Mouse (Mus musculus): ENCODE measurements around the gene Cavin3. TPM values are rescaled to one million over a fixed set of nuclear protein-coding genes. Genes with fewer than 3 reads are reported as not detected.
"Not testable (repeated sequence)": the region's sequence is repeated elsewhere in the genome, so short reads cannot be mapped to it uniquely, and the experiment has no call there.

The Cavin3 gene
- total RNA-seq, 1 experiment from 2014 or later: 0.59 TPM

DNA sequence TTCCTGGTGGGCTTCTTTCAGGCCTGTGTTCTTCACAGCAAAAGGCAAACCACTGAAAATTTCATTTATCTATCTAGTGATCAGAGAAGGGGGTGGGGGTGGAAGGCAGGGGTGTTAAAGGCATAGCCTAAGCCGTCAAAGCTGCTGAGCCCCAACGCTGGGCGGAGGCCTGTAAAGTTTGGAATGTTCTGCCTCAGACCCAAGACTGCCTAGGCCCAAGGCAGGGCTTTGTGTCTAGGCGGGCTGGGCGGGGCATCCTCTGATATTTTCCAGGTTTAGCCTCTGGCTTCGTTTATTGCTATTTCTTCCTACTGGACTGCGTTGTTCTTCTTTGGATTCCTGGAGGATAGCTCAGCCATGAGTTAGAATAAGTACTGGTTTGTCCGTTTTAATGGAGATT, 326 bp upstream of the Cavin3 start:
- ATAC-seq (replicated peaks; ENCODE audit: low read depth, poor library complexity, severe bottlenecking): 0 out of 2 replicates have a peak, but pooled peaks have one; percentile 10

DNA sequence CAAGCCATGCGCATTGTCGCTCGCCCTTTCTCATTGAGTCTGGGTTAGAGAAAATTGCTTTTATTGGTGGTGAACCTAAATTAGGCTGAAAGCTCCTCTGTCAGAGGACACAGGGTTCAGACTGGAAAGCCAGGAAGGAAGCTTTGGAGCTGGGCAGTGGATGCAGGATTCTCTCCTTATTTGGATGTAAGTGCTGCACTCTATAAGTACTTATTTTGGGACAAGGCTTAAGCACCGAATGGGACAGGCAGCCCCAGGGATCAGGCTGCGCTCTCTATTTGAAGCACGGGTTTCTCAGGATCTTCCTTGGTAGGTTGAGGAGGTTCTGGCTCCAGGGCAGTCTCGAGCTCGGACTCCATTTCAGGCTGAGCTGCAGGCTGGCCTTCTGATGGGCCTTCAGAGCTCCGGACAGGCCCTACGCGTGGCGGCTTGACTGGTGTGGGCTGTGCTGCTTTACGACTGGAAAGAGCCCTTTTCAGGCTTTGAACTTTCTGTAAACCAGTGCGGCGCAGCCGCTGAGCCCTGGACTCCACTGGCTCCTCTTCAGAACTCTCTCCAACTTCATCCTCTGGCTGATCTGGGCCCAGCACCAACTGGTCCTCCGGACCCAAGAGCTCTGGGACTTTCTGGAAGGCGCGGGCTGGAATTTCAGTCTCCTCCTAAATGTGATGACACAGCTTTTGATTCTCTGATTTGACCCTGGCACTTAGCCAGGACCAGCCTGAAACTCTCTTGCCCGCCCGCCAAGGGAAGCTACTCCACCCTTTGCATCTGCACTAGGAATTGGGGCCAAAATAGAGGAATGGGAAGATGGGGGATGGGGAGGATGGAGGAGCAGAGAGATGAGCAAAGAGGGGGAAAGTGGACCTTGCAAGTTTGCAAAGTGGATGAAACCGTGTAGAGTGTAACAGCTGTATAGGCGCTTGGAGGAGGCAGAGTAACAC, 1.3 kb downstream of the Cavin3 start:
- no peak for ATAC-seq (replicated peaks; ENCODE audit: low read depth, poor library complexity, severe bottlenecking)

DNA sequence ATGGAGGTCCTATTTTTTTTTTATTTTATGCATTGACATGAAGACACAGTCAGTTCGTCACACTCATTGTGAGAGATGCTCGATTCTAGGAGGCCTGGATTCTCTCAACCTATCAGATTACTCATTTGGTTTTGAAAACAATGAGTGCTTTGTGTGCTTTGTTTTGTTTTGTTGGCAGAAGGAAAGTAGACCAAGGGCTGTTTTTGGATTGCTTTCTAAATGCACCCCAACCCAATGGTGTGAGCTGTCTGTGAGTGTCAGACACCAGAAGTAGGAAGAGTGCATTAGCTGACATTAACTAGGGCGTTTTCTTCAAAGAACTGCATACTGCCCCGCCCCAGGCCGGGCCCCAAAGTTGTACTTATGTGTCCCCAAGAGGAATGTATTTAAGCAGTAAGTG, 2.0 kb downstream of the Cavin3 start:
- no peak for ATAC-seq (replicated peaks; ENCODE audit: low read depth, poor library complexity, severe bottlenecking)

DNA sequence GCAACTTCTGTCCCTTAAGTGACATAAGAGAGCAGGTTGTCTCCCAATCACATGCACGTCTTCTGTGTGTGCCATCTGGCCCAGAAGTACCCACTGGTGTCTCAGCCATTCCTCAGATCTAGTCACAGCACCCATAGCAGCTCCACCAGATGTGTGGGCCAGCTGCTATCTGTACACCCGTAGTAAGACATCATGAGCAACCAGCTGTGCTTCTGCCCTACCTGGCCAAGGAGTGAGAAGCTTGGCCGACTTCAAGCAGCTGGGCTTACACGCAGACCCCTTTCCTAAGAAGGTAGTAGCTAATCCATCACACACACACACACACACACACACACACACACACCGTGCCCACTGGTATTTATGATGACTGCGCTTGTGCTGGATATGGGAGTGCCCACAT, 2.9 kb downstream of the Cavin3 start:
- no peak for ATAC-seq (replicated peaks; ENCODE audit: low read depth, poor library complexity, severe bottlenecking)

DNA sequence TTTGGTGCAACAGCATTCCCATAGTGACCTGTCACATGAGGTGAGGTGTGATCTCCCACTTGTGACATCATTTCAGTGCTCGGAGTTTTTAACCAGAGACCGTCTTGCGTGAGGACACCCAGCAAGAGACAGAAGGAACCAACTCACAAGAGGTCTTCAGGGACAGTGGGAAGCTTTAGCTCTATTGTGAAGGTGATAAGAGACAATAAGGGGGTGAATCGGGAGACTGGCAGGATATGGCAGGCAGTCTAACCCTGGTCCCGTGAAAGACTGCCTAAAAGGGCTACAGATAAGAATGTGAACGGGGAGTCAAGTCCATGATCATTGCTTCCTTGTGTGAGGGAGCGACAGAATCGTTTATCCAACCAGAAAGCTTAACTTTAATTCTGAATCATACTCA, 3.8 kb downstream of the Cavin3 start:
- no peak for ATAC-seq (replicated peaks; ENCODE audit: low read depth, poor library complexity, severe bottlenecking)

DNA sequence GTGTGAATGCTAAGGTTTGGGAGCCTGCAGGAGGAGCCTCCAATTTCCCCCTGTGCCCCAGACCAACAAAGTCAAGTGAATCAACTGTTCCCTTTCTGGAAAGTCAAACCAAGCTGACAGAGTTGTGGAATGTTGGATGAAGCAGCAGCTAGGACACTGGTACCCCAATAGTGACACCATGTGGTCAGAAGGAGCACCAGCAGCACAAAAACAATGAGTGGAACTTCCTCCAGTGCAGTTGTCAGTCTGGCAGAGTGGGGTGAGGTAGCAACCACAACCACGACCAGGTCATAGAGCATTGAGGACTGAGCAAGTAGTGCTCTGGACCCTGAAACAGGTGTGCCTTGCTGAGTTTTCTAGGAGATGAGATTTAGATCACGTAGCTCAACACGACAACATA, 4.3 kb downstream of the Cavin3 start:
- ATAC-seq (replicated peaks; ENCODE audit: low read depth, poor library complexity, severe bottlenecking): peak; percentile 89

DNA sequence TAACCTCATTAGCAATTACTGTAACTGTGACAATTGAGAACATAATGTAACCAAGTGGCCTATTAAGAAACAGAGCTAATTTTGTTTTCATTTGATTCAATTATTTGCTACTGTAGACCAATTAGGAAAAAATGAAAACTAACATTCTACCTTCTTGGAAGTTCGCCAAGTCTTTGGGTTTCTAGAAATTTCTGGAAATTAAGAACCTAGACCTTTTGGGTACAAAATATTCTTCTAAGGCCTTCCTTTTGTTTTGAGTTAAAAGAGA, 4.7 kb downstream of the Cavin3 start:
- no peak for ATAC-seq (replicated peaks; ENCODE audit: low read depth, poor library complexity, severe bottlenecking)

DNA sequence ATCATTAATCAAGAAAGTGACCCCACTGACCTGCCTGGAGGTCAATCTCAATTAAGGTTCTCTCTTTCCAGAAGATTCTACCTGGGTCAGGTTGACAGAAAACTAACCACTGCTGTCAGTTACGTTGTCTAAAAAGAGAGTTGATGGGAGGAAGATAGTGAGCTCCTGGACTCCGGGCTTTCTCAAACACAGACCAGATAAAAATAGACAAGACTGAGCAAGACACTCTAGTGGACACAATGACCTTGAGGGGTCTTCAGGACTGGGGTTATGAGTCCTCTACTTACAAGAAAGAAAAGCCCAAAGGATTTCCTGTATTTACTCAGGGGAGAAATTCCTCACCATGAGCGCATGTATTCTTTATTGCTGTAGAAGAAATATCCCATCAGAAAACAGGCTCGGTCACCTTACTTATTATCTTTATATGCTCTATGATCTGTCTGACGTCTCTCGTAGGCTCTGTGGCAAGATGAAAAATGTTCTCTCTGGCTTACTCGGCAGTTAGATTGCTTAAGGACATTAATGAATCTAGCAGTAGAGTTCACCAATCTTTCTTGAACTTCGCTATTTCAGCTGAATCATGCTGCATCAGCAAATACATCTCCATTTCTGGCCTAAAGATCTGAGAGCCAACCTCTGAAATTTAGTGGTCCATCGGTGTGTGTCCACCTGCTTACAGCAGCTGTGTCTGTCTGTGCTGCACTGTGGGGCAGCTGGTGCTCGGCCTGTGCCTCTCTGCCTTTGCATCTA, 5.2 kb downstream of the Cavin3 start:
- ATAC-seq (replicated peaks; ENCODE audit: low read depth, poor library complexity, severe bottlenecking): no peak

DNA sequence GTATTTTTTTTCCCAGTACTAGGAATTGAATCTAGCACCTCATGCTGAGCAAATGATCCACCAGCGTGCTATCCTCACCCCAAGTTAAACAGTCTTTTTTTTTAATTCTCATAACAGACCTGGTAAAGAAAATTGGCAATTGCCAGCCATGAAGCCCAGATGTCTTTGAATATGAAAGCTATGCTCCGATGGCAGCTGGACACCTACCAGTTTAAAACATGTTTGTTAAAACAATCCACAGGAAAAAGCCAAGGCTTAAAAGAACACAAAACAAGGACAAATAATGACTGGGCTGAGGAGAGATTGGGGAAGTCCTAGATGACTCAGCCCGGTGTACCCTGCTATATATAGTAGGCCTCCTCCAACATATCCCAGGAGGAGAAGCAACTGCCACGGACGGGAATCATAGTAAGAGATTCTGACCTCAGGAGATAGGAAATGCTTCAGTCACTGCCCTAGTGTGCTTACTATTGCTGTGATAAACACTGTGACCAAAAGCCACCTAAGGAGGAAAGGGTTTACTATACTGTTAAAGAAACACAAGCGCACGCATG, 6.6 kb downstream of the Cavin3 start:
- 0 out of 2 replicates have a peak, but pooled peaks have one; percentile 20 for ATAC-seq (replicated peaks; ENCODE audit: low read depth, poor library complexity, severe bottlenecking)

DNA sequence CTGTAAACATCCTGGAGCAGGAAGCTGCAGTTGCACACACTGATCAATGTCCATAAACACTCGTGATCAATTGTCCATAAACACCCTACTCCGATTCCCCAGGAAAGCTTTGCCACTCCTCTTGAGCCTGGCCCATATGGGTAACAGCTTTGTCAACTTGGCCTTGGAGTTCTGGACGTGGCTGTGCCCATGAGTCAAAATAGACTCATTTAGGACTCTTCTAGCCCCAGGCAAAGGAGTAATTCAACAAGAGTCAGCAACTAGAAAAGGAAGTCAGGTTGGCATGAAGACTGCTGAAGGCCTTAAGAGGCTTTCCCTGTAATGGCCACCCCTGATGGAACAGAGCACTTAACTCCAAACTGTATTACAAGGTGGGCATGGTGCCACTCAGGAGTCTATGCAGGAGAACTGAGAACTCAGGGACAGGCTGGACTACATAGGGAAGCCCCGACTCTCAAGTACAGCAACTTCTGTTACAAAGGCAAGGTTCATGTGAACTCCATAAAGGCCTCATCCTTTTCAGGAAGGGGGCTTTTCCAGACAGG, 7.3 kb downstream of the Cavin3 start:
- no peak for ATAC-seq (replicated peaks; ENCODE audit: low read depth, poor library complexity, severe bottlenecking)

DNA sequence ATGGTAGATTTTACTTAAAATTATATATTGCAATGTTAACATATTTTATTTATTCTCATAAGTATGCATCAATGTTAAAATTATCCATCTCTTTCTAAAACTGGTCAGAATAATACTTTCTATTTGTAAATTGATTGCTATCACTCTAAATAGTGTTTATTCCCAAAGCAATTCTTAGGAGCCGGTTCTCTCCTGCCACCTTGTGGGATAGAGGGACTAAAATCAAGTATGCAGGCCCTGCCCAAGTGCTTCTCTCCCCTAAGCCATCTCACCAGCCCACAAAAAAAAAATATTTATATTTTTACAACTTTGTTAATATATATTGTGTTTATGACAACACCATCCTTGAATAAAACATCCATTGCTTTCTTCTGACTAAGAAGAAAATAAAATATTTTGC, 9.5 kb downstream of the Cavin3 start:
- ATAC-seq (replicated peaks; ENCODE audit: low read depth, poor library complexity, severe bottlenecking): no peak

DNA sequence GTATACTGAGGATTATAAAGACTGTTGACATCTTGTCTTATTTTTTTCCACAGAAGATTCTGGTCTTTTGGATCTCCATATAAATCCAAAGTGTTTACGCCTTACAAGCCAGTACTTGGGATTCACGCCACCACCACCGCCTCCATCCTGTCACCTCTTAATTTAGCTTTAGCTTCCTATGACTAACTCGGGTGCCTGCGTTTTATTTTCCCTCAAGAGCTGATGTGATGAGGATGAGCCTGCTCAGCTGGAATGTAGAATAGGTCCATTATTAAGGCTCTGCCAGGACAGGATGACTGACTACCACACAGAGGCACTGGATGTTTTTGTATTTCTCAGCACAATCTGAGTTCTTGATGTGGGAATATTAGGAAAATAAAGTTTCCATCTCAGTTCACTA, 16.6 kb downstream of the Cavin3 start:
- ATAC-seq (replicated peaks; ENCODE audit: low read depth, poor library complexity, severe bottlenecking): not testable (repeated sequence)

DNA sequence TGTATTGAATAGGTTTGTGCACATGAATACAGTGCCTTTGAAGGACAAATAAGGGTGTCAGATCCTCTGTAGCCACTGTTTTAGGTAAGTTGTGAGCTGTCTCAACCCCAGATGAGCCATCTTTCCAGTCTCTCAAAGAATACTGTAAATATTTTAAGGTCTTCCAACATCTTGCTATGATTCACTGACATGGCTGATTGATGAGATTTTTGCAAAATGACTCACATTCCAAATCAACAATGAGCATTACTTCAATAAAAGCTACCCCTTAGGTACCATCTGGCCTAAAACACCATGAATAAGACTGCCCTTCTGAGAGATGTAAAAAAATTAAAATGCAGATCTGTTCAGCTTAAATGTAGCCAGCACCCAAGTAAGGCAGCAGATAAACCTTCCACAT, 23.6 kb downstream of the Cavin3 start:
- no peak for ATAC-seq (replicated peaks; ENCODE audit: low read depth, poor library complexity, severe bottlenecking)

DNA sequence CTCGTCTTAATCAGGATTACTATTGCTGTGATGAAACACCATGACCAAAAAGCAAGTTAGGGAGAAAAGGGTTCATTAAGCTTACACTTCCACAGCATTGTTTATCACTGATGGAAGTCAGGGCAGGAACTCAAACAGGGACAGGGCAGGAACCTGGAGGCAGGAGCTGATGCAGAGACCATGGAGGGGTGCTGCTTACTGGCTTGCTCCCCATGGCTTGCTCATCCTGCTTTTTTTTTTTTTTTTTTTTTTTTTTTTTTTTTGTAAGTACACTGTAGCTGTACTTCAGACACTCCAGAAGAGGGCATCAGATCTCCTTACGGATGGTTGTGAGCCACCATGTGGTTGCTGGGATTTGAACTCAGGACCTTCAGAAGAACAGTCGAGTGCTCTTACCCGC, 28.8 kb downstream of the Cavin3 start:
- not testable (repeated sequence) for ATAC-seq (replicated peaks; ENCODE audit: low read depth, poor library complexity, severe bottlenecking)

DNA sequence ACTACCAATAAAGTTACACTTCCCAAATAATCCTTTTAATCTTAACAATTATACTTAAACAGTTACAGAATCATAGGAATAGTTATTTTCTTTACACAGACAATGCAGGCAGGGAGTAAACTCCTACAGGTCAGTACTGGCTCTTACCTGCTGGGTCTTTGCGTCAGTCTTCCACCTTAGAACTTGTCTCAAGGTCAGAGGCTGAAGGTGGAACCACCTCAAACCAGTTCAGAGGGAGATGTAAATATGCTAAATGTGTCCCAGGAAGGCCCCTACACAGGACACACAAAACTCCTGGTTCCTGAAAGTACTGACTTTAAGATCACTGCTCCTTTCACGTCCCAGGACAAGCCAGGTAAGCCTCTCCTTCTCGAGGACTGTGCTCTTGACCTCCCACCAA, 37.0 kb downstream of the Cavin3 start:
- ATAC-seq (replicated peaks; ENCODE audit: low read depth, poor library complexity, severe bottlenecking): no peak

DNA sequence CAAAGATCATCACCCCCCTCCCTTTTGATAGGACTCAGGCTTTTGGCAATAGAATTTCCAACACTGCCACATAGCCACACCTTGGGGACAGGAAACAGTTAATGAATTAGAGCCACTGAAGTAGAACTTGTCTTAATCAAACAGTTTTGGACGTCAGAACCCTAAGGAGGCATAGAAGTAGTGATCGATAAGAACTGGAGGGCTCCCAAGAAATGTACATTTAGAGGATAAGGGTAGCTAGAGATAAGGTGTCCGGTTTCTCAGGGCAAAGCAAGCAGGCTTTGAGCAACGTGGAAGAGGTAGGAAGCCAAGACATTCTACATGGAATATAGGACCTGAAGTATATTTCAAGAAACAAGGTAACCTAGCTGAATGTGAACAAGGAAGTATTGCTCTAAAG, 40.7 kb downstream of the Cavin3 start:
- no peak for ATAC-seq (replicated peaks; ENCODE audit: low read depth, poor library complexity, severe bottlenecking)

DNA sequence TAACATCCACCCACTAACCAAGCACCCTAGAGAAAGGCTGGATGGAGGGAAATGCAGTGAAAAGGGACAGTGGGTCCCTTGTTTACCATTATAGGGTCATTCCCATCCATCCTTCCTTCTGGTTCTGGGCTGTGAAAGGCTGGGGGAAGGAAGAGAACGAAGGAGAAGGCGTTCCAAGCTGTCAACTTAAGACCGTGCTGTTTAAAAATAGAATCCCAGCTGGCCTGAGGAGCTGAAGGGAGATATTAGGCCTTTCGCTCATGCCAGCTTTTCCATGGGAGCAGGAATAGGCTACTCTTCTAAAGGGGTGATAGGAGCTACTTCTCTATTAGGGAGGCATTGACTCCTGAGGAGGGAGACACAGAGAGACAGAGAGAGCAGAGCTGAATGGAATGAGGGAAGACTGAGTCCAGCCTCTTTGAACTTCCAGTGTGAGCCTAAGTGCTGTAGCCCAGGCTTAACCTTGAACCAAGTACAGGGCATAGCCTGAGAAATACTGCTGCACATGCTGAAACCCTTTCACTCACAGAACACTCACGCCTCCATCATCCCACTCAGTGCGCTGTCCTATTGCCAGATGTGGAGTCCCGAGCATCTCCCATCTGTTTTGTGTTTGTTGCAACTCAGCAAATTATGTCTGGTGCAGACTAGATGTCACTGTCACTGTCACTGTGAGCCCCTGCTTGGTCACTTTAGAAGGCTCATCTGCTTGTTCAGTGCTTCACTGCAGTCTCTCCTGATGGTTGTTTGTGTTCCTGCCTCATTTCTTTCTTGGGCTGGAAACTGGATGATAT, 43.9 kb downstream of the Cavin3 start:
- ATAC-seq (replicated peaks; ENCODE audit: low read depth, poor library complexity, severe bottlenecking): no peak

DNA sequence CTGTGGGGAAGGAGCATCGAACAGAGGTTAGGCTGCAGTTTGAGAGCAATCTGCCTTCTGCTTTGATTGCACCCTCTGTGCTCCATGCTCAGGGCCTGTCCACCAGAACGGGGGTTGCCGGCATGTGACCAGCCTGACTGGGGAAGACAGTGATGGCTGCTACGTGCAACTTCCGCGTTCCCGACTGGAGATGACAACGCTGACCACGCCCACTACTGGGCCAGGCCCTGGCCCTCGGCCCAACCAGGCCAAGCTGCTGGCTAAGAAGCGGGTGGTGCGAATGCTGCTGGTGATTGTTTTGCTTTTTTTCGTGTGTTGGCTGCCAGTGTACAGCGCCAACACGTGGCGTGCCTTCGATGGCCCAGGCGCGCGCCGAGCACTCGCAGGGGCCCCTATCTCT, 47.3 kb downstream of the Cavin3 start:
- no peak for ATAC-seq (replicated peaks; ENCODE audit: low read depth, poor library complexity, severe bottlenecking)

DNA sequence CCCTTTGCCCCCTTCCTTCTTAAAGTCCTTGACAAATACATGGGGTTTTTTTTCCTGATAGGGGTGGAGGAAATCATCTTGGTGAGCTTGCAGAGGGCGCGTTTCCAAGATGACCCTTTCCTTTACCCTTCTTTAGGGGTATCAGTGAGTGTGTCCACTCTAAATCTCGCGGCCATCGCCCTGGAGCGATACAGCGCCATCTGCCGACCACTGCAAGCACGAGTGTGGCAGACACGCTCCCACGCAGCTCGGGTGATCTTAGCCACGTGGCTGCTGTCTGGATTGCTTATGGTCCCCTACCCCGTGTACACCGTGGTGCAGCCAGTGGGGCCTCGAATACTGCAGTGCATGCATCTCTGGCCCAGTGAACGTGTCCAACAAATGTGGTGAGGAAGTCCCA, 48.2 kb downstream of the Cavin3 start:
- ATAC-seq (replicated peaks; ENCODE audit: low read depth, poor library complexity, severe bottlenecking): no peak

DNA sequence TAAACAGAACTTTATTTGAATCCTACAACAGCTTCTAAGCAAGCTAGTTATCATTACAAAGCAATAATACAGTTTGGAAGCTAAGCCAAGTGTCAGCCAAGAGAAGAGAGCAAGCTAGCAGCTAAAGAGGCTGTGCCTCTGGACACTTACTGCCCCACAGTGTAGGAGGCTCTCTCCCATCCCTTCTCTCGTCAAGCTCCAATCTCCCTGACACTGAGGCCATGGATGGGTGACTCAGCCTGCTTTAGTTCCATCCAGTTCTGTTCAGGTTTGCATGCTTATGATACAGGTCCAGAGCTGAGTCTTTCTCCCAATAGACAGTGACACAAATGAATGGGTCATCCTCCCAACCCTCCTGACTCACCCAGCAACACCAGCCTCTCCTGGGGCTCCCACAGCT, 50.0 kb downstream of the Cavin3 start:
- ATAC-seq (replicated peaks; ENCODE audit: low read depth, poor library complexity, severe bottlenecking): no peak
